Mouse (Mus musculus): ENCODE measurements around the gene Crcp. TPM values are rescaled to one million over a fixed set of nuclear protein-coding genes. Genes with fewer than 3 reads are reported as not detected.

The Crcp gene
- polyA plus RNA-seq, 1 experiment: 25.7 TPM

DNA sequence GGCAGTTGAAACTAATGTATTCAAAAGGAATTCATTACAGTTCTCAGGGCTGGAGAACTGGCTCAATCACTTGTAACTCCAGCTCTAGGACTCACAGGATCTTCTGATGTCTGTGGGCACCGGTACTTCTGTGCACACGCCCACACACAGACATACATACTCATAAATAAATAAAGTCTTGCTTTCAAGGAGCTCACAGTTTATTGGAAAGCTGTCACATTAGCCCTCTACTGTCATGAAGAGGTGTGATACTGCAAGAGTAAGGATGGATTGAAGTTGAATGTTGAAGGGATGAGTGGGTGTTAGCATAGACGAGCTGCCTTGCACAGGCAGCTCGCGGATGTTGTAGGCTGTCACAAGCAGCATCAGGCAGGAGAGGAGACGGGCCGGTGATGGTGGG lies 58.9 kb downstream of the Crcp start:
- Histone ChIP-seq H3K9ac (ENCODE audit: low read depth, poor library complexity, severe bottlenecking) (no peak overlapping the region), H3K4me1 (ENCODE audit: control insufficient read depth, insufficient read depth, low read length) (peaks cover 2% of the 10 kb centered on the region), H3K27me3 (ENCODE audit: control insufficient read depth, insufficient read depth, low read length, poor library complexity, severe bottlenecking) (no peaks in the 10 kb centered on the region), H3K36me3 (ENCODE audit: control insufficient read depth, insufficient read depth, low read length, poor library complexity, severe bottlenecking) (0 out of 2 replicates have a peak, but pooled peaks cover 3% of the 10 kb centered on the region), H3K9me3 (replicated peaks; ENCODE audit: control insufficient read depth, insufficient read depth, low read length, poor library complexity, severe bottlenecking) (no peaks in the 10 kb centered on the region), H3K4me3 (ENCODE audit: low read depth, low read length) (no peak overlapping the region), H3K27ac (ENCODE audit: insufficient read depth, low read length) (no peak overlapping the region)
- no peak for TF ChIP-seq CTCF (IDR thresholded peaks at IDR 0.05; ENCODE audit: low read depth, low read length)
- no peak for TF ChIP-seq POLR2A (IDR thresholded peaks at IDR 0.05; ENCODE audit: insufficient read depth, low read length)
- no peak for TF ChIP-seq EP300 (IDR thresholded peaks at IDR 0.05; ENCODE audit: insufficient read depth, low read depth, low read length)

DNA sequence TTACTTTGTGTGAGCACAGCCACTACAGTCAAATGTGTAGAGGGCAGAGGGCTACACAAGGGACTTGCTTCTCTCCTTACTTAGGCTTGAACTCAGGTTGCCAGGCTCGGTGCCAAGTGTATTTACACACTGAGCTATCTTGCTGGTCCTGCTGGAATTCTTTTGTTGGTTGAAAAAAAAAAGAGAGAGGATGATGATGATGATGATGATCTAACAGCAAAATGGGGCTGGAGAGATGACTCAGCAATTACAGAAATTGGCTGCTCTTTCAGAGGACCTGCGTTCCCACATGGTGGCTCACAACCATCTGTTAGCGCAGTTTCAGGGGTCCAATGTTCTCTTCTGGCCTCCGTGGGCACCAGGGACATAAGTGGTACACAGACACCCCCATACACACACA lies 59.5 kb downstream of the Crcp start:
- Histone ChIP-seq H3K4me1 (ENCODE audit: control insufficient read depth, insufficient read depth, low read length) (peaks cover 2% of the 10 kb centered on the region), H3K9me3 (replicated peaks; ENCODE audit: control insufficient read depth, insufficient read depth, low read length, poor library complexity, severe bottlenecking) (no peaks in the 10 kb centered on the region), H3K4me3 (ENCODE audit: low read depth, low read length) (no peak overlapping the region), H3K27ac (ENCODE audit: insufficient read depth, low read length) (no peak overlapping the region), H3K36me3 (ENCODE audit: control insufficient read depth, insufficient read depth, low read length, poor library complexity, severe bottlenecking) (0 out of 2 replicates have a peak, but pooled peaks cover 3% of the 10 kb centered on the region), H3K9ac (ENCODE audit: low read depth, poor library complexity, severe bottlenecking) (no peak overlapping the region), H3K27me3 (ENCODE audit: control insufficient read depth, insufficient read depth, low read length, poor library complexity, severe bottlenecking) (no peaks in the 10 kb centered on the region)
- TF ChIP-seq POLR2A (IDR thresholded peaks at IDR 0.05; ENCODE audit: insufficient read depth, low read length) (no peak), CTCF (IDR thresholded peaks at IDR 0.05; ENCODE audit: low read depth, low read length) (no peak), EP300 (IDR thresholded peaks at IDR 0.05; ENCODE audit: insufficient read depth, low read depth, low read length) (no peak)

DNA sequence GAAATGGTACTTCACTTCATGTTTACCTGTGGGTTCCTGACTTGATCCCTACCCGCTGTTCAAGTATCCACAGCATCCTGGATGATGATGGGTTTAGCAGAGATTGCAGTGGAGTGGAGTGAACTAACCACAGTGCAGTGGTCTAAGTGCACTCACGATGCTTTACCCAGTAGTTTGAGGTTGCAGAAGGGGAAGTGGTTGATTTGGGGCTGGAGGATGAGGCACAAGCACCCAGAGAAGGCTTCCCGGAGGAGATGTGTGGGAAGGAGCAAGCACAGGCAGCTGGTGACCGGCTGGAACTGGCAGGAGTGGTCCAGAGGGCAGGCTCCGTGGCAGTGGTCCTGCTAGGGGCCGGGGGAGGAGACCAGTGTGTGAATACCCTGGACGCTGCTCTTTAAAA lies 60.1 kb downstream of the Crcp start:
- Histone ChIP-seq H3K27me3 (ENCODE audit: control insufficient read depth, insufficient read depth, low read length, poor library complexity, severe bottlenecking) (no peaks in the 10 kb centered on the region), H3K27ac (ENCODE audit: insufficient read depth, low read length) (no peak overlapping the region), H3K36me3 (ENCODE audit: control insufficient read depth, insufficient read depth, low read length, poor library complexity, severe bottlenecking) (0 out of 2 replicates have a peak, but pooled peaks cover 3% of the 10 kb centered on the region), H3K9ac (ENCODE audit: low read depth, poor library complexity, severe bottlenecking) (no peak overlapping the region), H3K9me3 (replicated peaks; ENCODE audit: control insufficient read depth, insufficient read depth, low read length, poor library complexity, severe bottlenecking) (no peaks in the 10 kb centered on the region), H3K4me1 (ENCODE audit: control insufficient read depth, insufficient read depth, low read length) (peaks cover 2% of the 10 kb centered on the region), H3K4me3 (ENCODE audit: low read depth, low read length) (no peak overlapping the region)
- TF ChIP-seq POLR2A (IDR thresholded peaks at IDR 0.05; ENCODE audit: insufficient read depth, low read length) (no peak), CTCF (IDR thresholded peaks at IDR 0.05; ENCODE audit: low read depth, low read length) (no peak), EP300 (IDR thresholded peaks at IDR 0.05; ENCODE audit: insufficient read depth, low read depth, low read length) (no peak)

DNA sequence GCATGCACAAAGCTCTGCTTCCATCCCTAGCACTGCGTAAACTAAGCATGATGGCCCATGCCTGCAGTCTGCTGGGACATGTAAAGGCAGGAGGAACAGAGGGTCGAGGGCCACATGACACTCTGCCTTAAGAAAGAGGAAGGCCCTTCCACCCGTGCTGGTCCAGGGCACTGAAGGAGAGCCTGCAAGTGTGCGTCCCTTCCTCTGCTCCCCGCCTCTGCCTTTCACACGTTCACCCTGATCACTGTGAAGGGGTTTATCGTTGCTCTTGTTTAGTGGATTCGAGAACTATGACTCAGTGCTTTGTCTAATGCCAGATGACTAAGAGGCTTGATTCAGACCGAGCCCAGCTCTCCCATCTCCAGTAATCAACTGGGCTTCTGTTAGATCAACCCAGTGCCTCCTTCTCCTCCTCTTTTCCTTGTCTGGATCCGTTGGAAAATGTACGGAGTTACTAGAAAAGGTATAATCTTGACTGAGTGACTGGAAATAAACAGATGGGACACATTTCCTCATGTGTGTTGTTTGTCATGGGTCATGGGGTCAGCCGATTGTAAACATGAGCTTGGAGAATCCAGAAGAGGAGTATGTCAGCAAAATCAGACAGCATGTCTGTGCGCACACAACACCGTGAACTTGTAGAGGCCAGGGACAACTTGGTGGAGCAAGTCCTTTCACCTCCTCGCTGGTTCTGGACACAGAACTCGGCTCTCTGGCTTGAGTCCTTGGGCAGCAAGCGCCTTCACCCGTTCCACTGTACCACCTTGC lies 60.7 kb downstream of the Crcp start:
- no peak for TF ChIP-seq CTCF (IDR thresholded peaks at IDR 0.05; ENCODE audit: low read depth, low read length)
- TF ChIP-seq EP300 (IDR thresholded peaks at IDR 0.05; ENCODE audit: insufficient read depth, low read depth, low read length): no peak
- no peak for TF ChIP-seq POLR2A (IDR thresholded peaks at IDR 0.05; ENCODE audit: insufficient read depth, low read length)
- no peak overlapping the region for H3K9ac ChIP-seq (ENCODE audit: low read depth, poor library complexity, severe bottlenecking)
- H3K36me3 ChIP-seq (ENCODE audit: control insufficient read depth, insufficient read depth, low read length, poor library complexity, severe bottlenecking): 0 out of 2 replicates have a peak, but pooled peaks cover 3% of the 10 kb centered on the region
- no peak overlapping the region for H3K4me3 ChIP-seq (ENCODE audit: low read depth, low read length)
- H3K9me3 ChIP-seq (replicated peaks; ENCODE audit: control insufficient read depth, insufficient read depth, low read length, poor library complexity, severe bottlenecking): no peaks in the 10 kb centered on the region
- no peaks in the 10 kb centered on the region for H3K27me3 ChIP-seq (ENCODE audit: control insufficient read depth, insufficient read depth, low read length, poor library complexity, severe bottlenecking)
- peaks cover 2% of the 10 kb centered on the region for H3K4me1 ChIP-seq (ENCODE audit: control insufficient read depth, insufficient read depth, low read length)
- no peak overlapping the region for H3K27ac ChIP-seq (ENCODE audit: insufficient read depth, low read length)

DNA sequence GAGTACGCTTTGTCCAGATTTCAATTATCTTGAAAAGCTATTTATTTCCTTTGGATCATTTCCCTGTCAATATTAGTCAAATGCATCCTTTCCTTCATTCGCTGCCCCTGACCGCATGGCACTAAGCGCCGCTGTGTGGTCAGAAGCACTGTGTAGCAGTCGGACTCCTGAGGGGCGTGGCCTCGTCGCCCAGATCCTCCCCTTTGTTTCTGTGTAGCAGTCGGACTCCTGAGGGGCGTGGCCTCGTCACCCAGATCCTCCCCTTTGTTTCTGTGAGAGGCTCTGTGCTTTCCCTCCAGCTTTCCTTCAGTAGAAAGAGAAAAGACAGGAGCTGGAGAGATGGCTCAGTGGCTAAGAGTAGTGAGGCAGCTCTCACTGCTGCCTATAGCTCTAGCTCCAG lies 67.7 kb downstream of the Crcp start:
- no peak overlapping the region for H3K9ac ChIP-seq (ENCODE audit: low read depth, poor library complexity, severe bottlenecking)

DNA sequence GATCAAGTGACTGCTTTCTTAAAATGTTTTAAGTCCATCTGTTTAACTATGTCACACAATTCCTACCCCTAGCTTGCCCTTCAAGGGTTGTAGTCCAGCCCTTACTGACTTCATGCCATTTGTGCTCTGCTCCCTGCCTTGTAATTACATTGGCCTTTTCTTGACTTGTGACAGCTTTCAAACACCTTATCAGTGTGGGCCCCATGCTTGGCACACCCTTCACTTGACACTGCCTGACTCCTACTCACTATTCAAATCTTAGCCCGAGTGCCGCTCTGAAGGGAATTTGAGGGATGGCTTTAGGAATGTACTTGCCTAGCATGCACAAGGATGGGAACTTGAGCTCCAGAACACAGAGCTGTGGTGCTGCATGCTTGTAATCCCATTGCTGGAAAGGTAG lies 68.7 kb downstream of the Crcp start:
- Histone ChIP-seq H3K9ac (ENCODE audit: low read depth, poor library complexity, severe bottlenecking) (no peak overlapping the region), H3K36me3 (ENCODE audit: control insufficient read depth, insufficient read depth, low read length, poor library complexity, severe bottlenecking) (peaks cover 9% of the 10 kb centered on the region), H3K27me3 (ENCODE audit: control insufficient read depth, insufficient read depth, low read length, poor library complexity, severe bottlenecking) (no peaks in the 10 kb centered on the region), H3K4me1 (ENCODE audit: control insufficient read depth, insufficient read depth, low read length) (no peaks in the 10 kb centered on the region), H3K27ac (ENCODE audit: insufficient read depth, low read length) (no peak overlapping the region), H3K4me3 (ENCODE audit: low read depth, low read length) (no peak overlapping the region), H3K9me3 (replicated peaks; ENCODE audit: control insufficient read depth, insufficient read depth, low read length, poor library complexity, severe bottlenecking) (no peaks in the 10 kb centered on the region)
- no peak for TF ChIP-seq POLR2A (IDR thresholded peaks at IDR 0.05; ENCODE audit: insufficient read depth, low read length)
- no peak for TF ChIP-seq EP300 (IDR thresholded peaks at IDR 0.05; ENCODE audit: insufficient read depth, low read depth, low read length)
- no peak for TF ChIP-seq CTCF (IDR thresholded peaks at IDR 0.05; ENCODE audit: low read depth, low read length)

More for the DNA sequence above, 67.7 kb downstream of the Crcp start:
- H3K27me3 ChIP-seq (ENCODE audit: control insufficient read depth, insufficient read depth, low read length, poor library complexity, severe bottlenecking): no peaks in the 10 kb centered on the region
- H3K9me3 ChIP-seq (replicated peaks; ENCODE audit: control insufficient read depth, insufficient read depth, low read length, poor library complexity, severe bottlenecking): no peaks in the 10 kb centered on the region
- H3K36me3 ChIP-seq (ENCODE audit: control insufficient read depth, insufficient read depth, low read length, poor library complexity, severe bottlenecking): no peaks in the 10 kb centered on the region
- H3K4me3 ChIP-seq (ENCODE audit: low read depth, low read length): no peak overlapping the region
- peaks cover 2% of the 10 kb centered on the region for H3K4me1 ChIP-seq (ENCODE audit: control insufficient read depth, insufficient read depth, low read length)
- H3K27ac ChIP-seq (ENCODE audit: insufficient read depth, low read length): no peak overlapping the region
- peak; percentile 10 for TF ChIP-seq CTCF (IDR thresholded peaks at IDR 0.05; ENCODE audit: low read depth, low read length)
- TF ChIP-seq POLR2A (IDR thresholded peaks at IDR 0.05; ENCODE audit: insufficient read depth, low read length): no peak
